Mouse (Mus musculus): ENCODE data around the gene Dgkg. TPM values are rescaled to one million over a fixed set of nuclear protein-coding genes. Genes with fewer than 3 reads are reported as not detected.

The Dgkg gene
- total RNA-seq, 1 experiment from 2014 or later: 5.8 TPM

GRCm38 (mm10) chr16:22602399-22602798 lies 54.6 kb downstream of the Dgkg start:
- ATAC-seq (replicated peaks; ENCODE audit: low read depth, poor library complexity, severe bottlenecking): no peak

- ATAC-seq (replicated peaks; ENCODE audit: low read depth, poor library complexity, severe bottlenecking): no peak
Observed at GRCm38 (mm10) chr16:22601756-22602155, 55.3 kb downstream of the Dgkg start.

- ATAC-seq (replicated peaks; ENCODE audit: low read depth, poor library complexity, severe bottlenecking): peak; percentile 62
Observed at GRCm38 (mm10) chr16:22600108-22600699, 56.8 kb downstream of the Dgkg start.

DNA sequence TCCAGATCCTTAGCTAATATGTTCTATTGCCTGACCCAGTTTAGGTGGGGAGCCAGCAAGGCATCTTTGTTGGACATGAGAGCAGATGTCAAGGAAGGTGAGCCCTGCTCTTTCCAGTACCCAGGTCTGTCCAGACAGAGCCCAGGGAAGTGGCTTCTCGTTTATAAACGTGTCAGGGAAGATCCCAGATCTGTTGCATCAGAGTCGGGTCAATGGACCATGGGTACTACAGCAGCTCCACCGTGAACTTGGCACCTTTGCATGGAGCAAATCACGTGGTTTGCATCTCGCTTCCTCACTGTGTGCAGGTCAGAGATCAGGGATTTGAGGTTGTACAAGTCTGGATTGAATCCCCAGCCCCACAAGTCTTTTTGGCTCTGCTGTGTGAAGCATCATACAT lies 58.3 kb downstream of the Dgkg start:
- no peak for ATAC-seq (replicated peaks; ENCODE audit: low read depth, poor library complexity, severe bottlenecking)

GRCm38 (mm10) chr16:22596394-22596793 lies 60.6 kb downstream of the Dgkg start:
- no peak for ATAC-seq (replicated peaks; ENCODE audit: low read depth, poor library complexity, severe bottlenecking)

DNA sequence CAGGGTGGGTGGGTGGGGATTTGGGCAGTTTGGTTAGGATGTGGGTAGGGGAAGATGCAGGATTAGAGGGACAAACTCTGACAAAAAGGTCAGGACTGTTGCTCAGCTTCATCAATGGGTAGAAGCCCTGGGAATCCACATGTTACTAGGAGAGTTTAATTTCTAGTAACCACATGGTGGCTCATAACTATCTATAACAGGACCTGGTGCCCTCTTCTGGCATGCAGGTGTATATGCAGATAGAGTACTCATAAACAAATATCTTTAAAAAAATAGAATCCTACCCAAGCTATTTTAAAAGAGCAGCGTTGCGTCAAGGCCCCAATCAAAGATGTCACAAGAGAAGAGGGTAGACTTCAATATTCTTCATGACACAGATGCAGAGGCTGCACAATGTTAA lies 63.1 kb downstream of the Dgkg start:
- ATAC-seq (replicated peaks; ENCODE audit: low read depth, poor library complexity, severe bottlenecking): no peak

DNA sequence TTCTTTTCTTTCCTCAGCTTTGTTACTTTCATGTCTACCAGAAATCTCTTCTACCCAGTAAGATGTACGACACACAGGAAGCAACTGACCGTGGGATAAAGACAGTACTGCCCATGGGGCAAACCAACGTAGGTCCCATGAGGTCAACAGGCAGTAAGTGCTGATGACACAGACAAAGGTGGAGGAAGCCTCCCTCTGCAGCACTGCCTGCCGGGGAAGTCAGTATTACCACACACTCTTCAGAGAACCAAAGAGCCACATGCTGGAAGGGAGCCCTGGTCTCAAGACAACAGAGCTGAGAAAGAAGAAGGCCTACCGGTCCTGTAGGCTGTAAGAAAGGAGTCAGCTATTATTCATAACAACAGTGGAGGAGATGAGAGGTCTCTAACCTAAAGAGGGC lies 67.4 kb downstream of the Dgkg start:
- ATAC-seq (replicated peaks; ENCODE audit: low read depth, poor library complexity, severe bottlenecking): no peak

DNA sequence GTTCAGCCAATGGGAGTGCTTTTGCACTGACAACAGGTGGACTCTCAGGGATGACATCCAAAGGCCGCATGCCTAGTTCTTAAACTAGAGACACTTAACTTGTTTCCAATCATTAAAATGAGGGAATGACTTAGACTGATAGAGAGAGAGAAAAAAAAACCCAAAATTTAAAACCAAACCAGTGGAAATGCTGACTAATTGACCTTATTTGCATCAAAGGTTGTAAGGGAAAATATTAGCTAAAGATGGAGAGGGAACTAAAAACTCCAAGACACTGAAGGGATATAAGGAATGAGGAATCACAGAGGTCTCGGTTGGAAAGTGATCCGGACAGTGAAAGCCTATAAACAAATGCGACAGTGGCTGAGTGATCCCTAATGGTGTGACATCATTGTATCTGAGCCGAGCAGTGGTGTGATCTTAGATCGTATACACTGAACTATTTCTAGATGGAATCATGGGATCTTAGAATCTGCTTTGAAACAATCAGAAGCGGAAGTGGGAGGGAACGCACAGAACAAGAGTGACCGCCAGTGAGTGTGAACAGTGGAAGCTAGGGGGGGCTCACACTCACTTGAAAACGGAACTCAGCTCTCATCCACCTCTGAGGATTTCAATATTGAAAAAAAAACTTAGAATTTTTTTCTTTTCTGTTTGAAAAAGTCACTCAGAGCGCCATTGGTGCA lies 70.7 kb downstream of the Dgkg start:
- ATAC-seq (replicated peaks; ENCODE audit: low read depth, poor library complexity, severe bottlenecking): no peak

GRCm38 (mm10) chr16:22585523-22585922 lies 71.5 kb downstream of the Dgkg start:
- ATAC-seq (replicated peaks; ENCODE audit: low read depth, poor library complexity, severe bottlenecking): no peak

- ATAC-seq (replicated peaks; ENCODE audit: low read depth, poor library complexity, severe bottlenecking): no peak
Observed at GRCm38 (mm10) chr16:22583401-22583800, 73.6 kb downstream of the Dgkg start.

- no peak for ATAC-seq (replicated peaks; ENCODE audit: low read depth, poor library complexity, severe bottlenecking)
Observed at GRCm38 (mm10) chr16:22582173-22582929, 74.7 kb downstream of the Dgkg start.

DNA sequence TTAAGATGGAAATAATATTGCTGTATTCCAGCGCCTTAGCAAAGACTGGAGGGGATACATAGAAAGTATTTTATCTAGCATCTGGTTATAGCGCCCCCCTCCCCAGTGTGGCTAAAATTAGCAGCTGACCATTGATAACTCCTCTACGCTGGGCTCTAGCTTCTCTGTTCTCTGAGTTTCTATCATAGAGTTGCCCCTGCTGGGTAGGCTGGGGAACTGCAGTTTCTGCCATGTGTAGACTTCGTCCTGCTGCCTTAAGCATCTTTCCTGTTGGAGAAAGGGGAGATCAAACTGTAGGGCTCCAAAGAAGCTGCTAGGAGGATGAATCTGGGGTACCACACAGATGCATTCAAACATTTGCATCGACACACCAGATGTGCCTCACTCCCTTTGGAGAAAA lies 76.9 kb downstream of the Dgkg start:
- 0 out of 2 replicates have a peak, but pooled peaks have one; percentile 42 for ATAC-seq (replicated peaks; ENCODE audit: low read depth, poor library complexity, severe bottlenecking)

DNA sequence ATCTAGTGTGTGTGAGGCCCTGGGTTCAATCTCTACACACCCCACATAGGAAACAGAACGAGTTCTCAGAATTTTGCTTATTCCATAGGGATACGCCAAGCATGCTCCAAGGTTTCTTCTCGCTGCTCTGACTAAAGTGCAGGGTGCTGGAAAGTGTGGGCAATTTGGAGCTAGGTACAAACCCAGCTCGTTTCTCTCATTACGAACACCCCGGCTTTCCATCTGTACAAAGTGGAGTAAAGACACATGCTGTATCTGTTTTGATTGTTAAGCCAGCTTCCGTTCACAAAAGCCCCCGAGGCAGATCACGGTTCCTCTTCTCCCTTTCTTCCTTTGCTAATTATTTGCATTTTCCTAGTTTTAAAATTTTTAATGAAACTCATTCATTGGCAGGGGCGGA lies 78.1 kb downstream of the Dgkg start:
- ATAC-seq (replicated peaks; ENCODE audit: low read depth, poor library complexity, severe bottlenecking): no peak

- no peak for ATAC-seq (replicated peaks; ENCODE audit: low read depth, poor library complexity, severe bottlenecking)
Observed at GRCm38 (mm10) chr16:22577656-22578055, 79.4 kb downstream of the Dgkg start.

DNA sequence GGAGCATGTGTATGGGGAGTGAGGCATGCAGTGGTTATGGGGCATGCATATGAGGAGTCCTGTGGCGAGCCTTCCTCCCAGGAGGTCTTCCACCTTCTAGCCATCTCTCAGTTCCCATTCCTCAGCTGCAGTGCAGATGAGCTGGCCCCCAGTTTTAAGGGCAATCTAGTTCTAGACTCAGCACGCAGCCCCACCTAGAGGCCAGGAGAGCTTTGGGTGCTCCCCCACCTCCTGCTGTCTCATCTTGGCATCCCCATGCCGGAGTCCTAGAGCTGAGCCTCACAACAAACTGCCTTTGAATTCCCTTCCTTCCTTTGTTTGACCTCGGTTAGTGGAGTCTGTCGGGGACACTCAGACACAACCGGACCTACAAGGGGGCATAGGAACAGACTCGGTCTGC lies 82.9 kb downstream of the Dgkg start:
- ATAC-seq (replicated peaks; ENCODE audit: low read depth, poor library complexity, severe bottlenecking): no peak

DNA sequence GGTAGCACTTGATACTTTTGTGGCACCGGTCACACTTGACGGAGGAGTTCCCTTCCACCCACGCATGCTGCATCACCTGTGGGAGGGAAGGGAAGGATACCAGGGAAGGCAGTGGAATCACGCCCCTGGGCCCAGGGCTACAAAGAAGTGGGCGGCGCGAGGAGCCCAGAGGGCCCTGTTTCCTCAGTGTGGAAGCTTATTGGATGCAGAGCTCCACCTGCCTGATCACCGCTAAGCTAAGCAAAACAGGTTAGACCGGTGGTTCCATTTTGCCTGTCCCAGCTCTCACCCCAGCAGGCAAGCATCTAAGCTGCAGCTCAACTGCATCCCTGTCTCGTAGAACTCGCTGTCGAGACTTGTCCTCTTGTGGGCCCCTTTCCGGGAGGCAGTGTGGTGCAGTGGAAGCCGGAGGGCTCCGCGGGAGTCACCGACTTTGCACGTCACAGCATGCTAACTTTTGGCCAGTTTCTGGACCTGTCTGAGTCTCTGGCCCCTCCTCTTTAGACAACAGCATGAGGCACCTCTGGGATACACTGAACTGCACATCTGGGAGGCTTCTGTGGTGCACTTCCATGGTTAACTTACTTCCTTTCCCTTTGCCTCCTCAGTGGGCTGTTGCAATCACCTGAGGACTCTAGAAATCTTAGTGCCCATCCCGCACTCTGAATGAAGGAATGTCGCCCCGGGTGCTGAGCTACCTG lies 84.2 kb downstream of the Dgkg start:
- no peak for ATAC-seq (replicated peaks; ENCODE audit: low read depth, poor library complexity, severe bottlenecking)

- ATAC-seq (replicated peaks; ENCODE audit: low read depth, poor library complexity, severe bottlenecking): no peak
Observed at GRCm38 (mm10) chr16:22564907-22565272, 92.1 kb downstream of the Dgkg start.

DNA sequence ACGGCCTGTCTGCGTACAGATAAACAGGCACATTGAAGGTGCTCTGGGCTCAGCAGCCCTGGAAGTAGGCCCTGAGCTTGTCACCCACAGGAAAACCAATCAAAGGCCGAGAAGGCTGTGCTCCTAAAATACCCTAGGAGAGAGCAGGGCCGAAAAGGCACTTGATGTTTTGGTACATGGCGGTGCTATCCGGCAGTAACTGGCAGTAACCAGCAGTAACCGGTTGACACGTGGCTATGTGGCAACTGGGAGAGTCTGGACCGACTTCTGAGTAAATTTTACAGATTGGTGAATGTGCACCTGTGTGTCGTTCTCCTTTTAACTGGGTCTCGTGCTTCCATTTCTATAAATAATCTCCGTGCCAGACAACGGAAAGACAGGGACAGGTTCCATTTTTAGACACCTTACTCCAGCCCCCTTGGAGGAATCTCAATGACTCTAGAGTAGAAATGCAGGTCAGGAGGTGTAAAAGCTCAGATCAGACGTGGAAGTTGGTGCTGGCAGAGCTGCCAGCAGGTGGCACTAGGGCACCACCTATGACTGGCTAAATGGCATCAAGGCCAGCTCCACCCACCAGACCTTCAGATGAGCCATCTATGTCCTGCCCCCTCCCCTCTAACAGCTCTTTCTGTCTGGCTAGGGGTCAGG lies 92.6 kb downstream of the Dgkg start:
- ATAC-seq (replicated peaks; ENCODE audit: low read depth, poor library complexity, severe bottlenecking): peak; percentile 83

GRCm38 (mm10) chr16:22563594-22563993 lies 93.4 kb downstream of the Dgkg start:
- no peak for ATAC-seq (replicated peaks; ENCODE audit: low read depth, poor library complexity, severe bottlenecking)

- peak; percentile 68 for ATAC-seq (replicated peaks; ENCODE audit: low read depth, poor library complexity, severe bottlenecking)
Observed at GRCm38 (mm10) chr16:22554996-22555395, 102.0 kb downstream of the Dgkg start.

All from common myeloid progenitor, adult 5-6 weeks (primary cell).